Mouse (Mus musculus): ENCODE measurements around the gene Tmtc2.

DNA sequence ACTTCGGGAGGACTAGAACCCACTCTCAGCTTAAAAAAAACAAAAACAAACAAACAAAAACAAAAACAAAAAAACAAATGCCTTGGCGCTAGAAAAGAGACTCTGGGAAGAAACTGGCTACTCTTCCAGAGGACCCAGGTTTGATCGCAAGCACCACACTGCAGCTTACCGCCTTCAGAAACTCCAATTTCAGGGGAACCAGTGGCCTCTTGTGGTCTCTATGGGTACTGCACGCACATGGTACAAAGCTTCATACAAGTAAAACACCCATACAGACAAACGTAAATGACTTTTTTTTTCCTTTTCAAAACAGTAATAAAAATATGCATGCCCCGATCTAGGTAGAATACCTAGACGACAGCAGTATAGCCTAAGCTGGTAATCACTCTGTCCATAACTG is 201.0 kb downstream of the Tmtc2 start:
- TF ChIP-seq POLR2A (IDR thresholded peaks at IDR 0.05; ENCODE audit: control insufficient read depth, extremely low read depth, insufficient read depth, low read length, poor library complexity), result no peak
- TF ChIP-seq CTCF (IDR thresholded peaks at IDR 0.05; ENCODE audit: borderline replicate concordance, control insufficient read depth, extremely low read depth, insufficient read depth, low read length, poor library complexity), result no peak
